Mouse (Mus musculus) heart, embryonic 14.5 days (tissue): Measurements from ENCODE around the gene Gm17535. TPM values are rescaled to one million over a fixed set of nuclear protein-coding genes. Genes with fewer than 3 reads are reported as not detected.
"Not testable (repeated sequence)": the region's sequence is repeated elsewhere in the genome, so short reads cannot be mapped to it uniquely, and the experiment has no call there.

Experiments used
- ATAC-seq: fragments of 200-750 bp; cut with Nextera tagmentation; 2 replicates; pipeline ENCODE4 v1.8.0; 2017; ENCODE audit warnings: low read depth, moderate TSS enrichment; ENCODE audit not compliant: insufficient number of reproducible peaks, insufficient read depth, low FRiP score
- H3K27ac ChIP-seq, 2 experiments: fragments of 200-500 bp in 1 of 2; fragments of 300-500 bp in 1 of 2; sonication (generic) in 1 of 2; replicated peaks in 1 of 2; 2 replicates each; pipeline ENCODE4 v1.5.1; 2012 to 2014; ENCODE audit warnings: low read depth in 2 of 2, low read length in 2 of 2, control low read depth in 1 of 2, mild to moderate bottlenecking in 1 of 2, mixed read lengths in 1 of 2; ENCODE audit not compliant: control insufficient read depth in 1 of 2, insufficient read depth in 1 of 2
- H3K27me3 ChIP-seq: fragments of 300-500 bp; sonication (generic); 2 replicates; pipeline ENCODE4 v1.6.1; 2014; ENCODE audit warnings: mild to moderate bottlenecking, low read length, control low read depth; ENCODE audit not compliant: control insufficient read depth, insufficient read depth
- H3K36me3 ChIP-seq: fragments of 300-500 bp; sonication (generic); 2 replicates; pipeline ENCODE4 v1.6.1; 2014; ENCODE audit warnings: mild to moderate bottlenecking, control low read depth, low read length, mixed read lengths; ENCODE audit not compliant: control insufficient read depth, insufficient read depth
- H3K4me1 ChIP-seq, 2 experiments: fragments of 200-500 bp in 1 of 2; fragments of 300-500 bp in 1 of 2; sonication (generic) in 1 of 2; 2 replicates each; pipeline ENCODE4 v1.6.1; 2012 to 2014; ENCODE audit warnings: low read length in 2 of 2, control low read depth in 1 of 2, mixed read lengths in 1 of 2; ENCODE audit not compliant: control insufficient read depth in 2 of 2, insufficient read depth in 2 of 2
- H3K4me2 ChIP-seq: fragments of 300-500 bp; sonication (generic); 2 replicates; pipeline ENCODE4 v1.6.1; 2014; ENCODE audit warnings: mild to moderate bottlenecking, low read length
- H3K4me3 ChIP-seq, 2 experiments: fragments of 200-500 bp in 1 of 2; fragments of 300-500 bp in 1 of 2; sonication (generic) in 1 of 2; 2 replicates each; pipeline ENCODE4 v1.5.1; 2012 to 2014; ENCODE audit warnings: low read length in 2 of 2, mild to moderate bottlenecking in 2 of 2, control low read depth in 1 of 2, low read depth in 1 of 2, moderate library complexity in 1 of 2; ENCODE audit not compliant: control insufficient read depth in 1 of 2, insufficient read depth in 1 of 2
- H3K9ac ChIP-seq: fragments of 300-500 bp; sonication (generic); 2 replicates; pipeline ENCODE4 v1.6.1; 2014; ENCODE audit warnings: mild to moderate bottlenecking, low read length
- H3K9me3 ChIP-seq: fragments of 300-500 bp; sonication (generic); 2 replicates; pipeline ENCODE4 v1.6.1; 2016; ENCODE audit warnings: low read length, control low read depth; ENCODE audit not compliant: control insufficient read depth
- WGBS: fragments of 180-500 bp; shearing (Covaris S2); extraction: QIAGEN DNeasy Blood & Tissue Kit; methylation state at CpG from one replicate; pipeline ENCODE4 v1.1.7; 2014; 5-methylcytosine and 5-hydroxymethylcytosine counted together
- polyA plus RNA-seq: library from polyadenylated mRNA; unstranded; fragments of >200 nt; fragmentation: Nextera tagmentation; extraction: Ambion mirVana; gene quantifications from 2 replicates; pipeline ENCODE4 v1.2.1, GENCODE M21; 2014

Gene Gm17535
- polyA plus RNA-seq, 1 experiment from 2014 or later = not detected

DNA sequence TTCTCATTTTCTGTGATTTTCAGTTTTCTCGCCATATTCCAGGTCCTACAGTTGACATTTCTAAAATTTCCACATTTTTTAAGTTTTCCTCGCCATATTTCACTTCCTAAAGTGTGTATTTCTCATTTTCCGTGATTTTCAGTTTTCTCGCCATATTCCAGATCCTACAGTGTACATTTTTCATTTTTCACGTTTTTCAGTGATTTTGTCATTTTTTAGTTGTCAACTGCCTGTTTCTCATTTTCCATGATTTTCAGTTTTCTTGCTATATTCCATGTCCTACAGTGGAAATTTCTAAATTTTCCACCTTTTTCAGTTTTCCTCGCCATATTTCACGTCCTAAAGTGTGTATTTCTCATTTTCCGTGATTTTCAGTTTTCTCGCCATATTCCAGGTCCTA is 27.1 kb upstream of the Gm17535 start:
- not testable (repeated sequence) for H3K27me3 ChIP-seq, H3K9me3 ChIP-seq, H3K36me3 ChIP-seq, ATAC-seq, H3K4me2 ChIP-seq, H3K4me1 ChIP-seq, H3K9ac ChIP-seq, H3K27ac ChIP-seq, H3K4me3 ChIP-seq
- 73% methylated on average over 7 of the region's 9 CpGs for WGBS

DNA sequence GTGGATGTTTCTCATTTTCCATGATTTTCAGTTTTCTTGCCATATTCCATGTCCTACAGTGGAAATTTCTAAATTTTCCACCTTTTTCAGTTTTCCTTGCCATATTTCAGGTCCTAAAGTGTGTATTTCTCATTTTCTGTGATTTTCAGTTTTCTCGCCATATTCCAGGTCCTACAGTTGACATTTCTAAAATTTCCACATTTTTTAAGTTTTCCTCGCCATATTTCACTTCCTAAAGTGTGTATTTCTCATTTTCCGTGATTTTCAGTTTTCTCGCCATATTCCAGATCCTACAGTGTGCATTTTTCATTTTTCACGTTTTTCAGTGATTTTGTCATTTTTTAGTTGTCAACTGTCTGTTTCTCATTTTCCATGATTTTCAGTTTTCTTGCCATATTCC is 25.1 kb upstream of the Gm17535 start:
- H3K9ac ChIP-seq, H3K4me1 ChIP-seq, H3K27me3 ChIP-seq, H3K36me3 ChIP-seq, H3K27ac ChIP-seq, H3K4me2 ChIP-seq, H3K4me3 ChIP-seq, H3K9me3 ChIP-seq: not testable (repeated sequence)
- no CpG with 5 or more reads among the region's 5 CpGs for WGBS
- peak; percentile 23; the same call in 1 of the 2 replicates for ATAC-seq

DNA sequence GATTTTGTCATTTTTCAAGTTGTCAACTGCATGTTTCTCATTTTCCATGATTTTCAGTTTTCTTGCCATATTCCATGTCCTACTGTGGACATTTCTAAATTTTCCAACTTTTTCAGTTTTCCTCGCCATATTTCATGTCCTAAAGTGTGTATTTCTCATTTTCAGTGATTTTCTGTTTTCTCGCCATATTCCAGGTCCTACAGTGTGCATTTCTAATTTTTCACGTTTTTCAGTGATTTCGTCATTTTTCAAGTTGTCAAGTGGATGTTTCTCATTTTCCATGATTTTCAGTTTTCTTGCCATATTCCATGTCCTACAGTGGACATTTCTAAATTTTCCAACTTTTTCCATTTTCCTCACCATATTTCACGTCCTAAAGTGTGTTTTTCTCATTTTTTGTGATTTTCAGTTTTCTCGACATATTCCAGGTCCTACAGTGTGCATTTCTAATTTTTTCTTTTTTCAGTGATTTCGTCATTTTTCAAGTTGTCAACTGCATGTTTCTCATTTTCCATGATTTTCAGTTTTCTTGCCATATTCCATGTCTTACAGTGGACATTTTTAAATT is 22.3 kb upstream of the Gm17535 start:
- not testable (repeated sequence) for H3K27ac ChIP-seq, H3K36me3 ChIP-seq, H3K9me3 ChIP-seq, H3K9ac ChIP-seq, H3K4me2 ChIP-seq, ATAC-seq, H3K4me3 ChIP-seq, H3K4me1 ChIP-seq, H3K27me3 ChIP-seq
- WGBS = 75% methylated on average over 2 of the region's 7 CpGs

DNA sequence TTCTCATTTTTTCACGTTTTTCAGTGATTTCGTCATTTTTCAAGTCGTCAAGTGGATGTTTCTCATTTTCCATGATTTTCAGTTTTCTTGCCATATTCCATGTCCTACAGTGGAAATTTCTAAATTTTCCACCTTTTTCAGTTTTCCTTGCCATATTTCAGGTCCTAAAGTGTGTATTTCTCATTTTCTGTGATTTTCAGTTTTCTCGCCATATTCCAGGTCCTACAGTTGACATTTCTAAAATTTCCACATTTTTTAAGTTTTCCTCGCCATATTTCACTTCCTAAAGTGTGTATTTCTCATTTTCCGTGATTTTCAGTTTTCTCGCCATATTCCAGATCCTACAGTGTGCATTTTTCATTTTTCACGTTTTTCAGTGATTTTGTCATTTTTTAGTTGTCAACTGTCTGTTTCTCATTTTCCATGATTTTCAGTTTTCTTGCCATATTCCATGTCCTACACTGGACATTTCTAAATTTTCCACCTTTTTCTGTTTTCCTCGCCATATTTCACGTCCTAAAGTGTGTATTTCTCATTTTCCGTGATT is 21.6 kb upstream of the Gm17535 start, which contains the start of gene Gm10721:
Gene Gm10721, plus strand, starts transcription at position 408 of the 547 bp plus-strand sequence.
- not testable (repeated sequence) for H3K4me1 ChIP-seq, H3K9ac ChIP-seq, H3K27ac ChIP-seq, H3K4me2 ChIP-seq, H3K4me3 ChIP-seq, H3K9me3 ChIP-seq, H3K36me3 ChIP-seq, H3K27me3 ChIP-seq
- ATAC-seq = peak; percentile 53
- WGBS = no CpG with 5 or more reads among the region's 11 CpGs

DNA sequence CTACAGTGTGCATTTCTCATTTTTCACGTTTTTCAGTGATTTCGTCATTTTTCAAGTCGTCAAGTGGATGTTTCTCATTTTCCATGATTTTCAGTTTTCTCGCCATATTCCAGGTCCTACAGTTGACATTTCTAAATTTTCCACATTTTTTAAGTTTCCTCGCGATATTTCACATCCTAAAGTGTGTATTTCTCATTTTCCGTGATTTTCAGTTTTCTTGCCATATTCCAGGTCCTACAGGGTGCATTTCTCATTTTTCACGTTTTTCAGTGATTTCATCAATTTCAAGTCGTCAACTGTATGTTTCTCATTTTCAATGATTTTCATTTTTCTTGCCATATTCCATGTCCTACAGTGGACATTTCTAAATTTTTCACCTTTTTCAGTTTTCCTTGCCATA is 19.0 kb upstream of the Gm17535 start, which contains the start of gene Gm10720:
Gene Gm10720, plus strand, starts transcription at position 301 of the 400 bp plus-strand sequence.
- not testable (repeated sequence) for H3K36me3 ChIP-seq, H3K27me3 ChIP-seq, H3K27ac ChIP-seq, H3K4me2 ChIP-seq, H3K9ac ChIP-seq, H3K4me3 ChIP-seq, ATAC-seq, H3K4me1 ChIP-seq, H3K9me3 ChIP-seq
- WGBS = 55% methylated on average over 4 of the region's 9 CpGs

GRCm38 (mm10) chr9:3015896-3016295 is 18.5 kb upstream of the Gm17535 start:
- not testable (repeated sequence) for H3K36me3 ChIP-seq, H3K9ac ChIP-seq, H3K9me3 ChIP-seq, H3K27me3 ChIP-seq, ATAC-seq, H3K4me3 ChIP-seq, H3K4me2 ChIP-seq, H3K4me1 ChIP-seq, H3K27ac ChIP-seq
- 71% methylated on average over 4 of the region's 6 CpGs for WGBS

- H3K4me1 ChIP-seq, H3K4me2 ChIP-seq, H3K9me3 ChIP-seq, ATAC-seq, H3K4me3 ChIP-seq, H3K27me3 ChIP-seq, H3K9ac ChIP-seq, H3K36me3 ChIP-seq, H3K27ac ChIP-seq: not testable (repeated sequence)
- no CpG with 5 or more reads among the region's 9 CpGs for WGBS
Measured at GRCm38 (mm10) chr9:3017108-3017507, 17.3 kb upstream of the Gm17535 start, which contains the start of gene Gm10719. Gene Gm10719 (plus strand): TSS chr9:3017408.

GRCm38 (mm10) chr9:3018944-3019343 is 15.5 kb upstream of the Gm17535 start:
- not testable (repeated sequence) for H3K27ac ChIP-seq, H3K9me3 ChIP-seq, H3K4me2 ChIP-seq, H3K4me3 ChIP-seq, H3K36me3 ChIP-seq, H3K9ac ChIP-seq, ATAC-seq, H3K4me1 ChIP-seq, H3K27me3 ChIP-seq
- 62% methylated on average over 9 of the region's 9 CpGs for WGBS
